Mouse (Mus musculus) left cerebral cortex, postnatal 25 days (tissue): ENCODE results near the gene Meis3. TPM values are rescaled to one million over a fixed set of nuclear protein-coding genes. Genes with fewer than 3 reads are reported as not detected.

Experiments
- DNase-seq, 2 experiments: peaks; one replicate each; pipeline ENCODE4 v3.0.0; 2022; ENCODE audit warnings: low spot score in 2 of 2, mixed read lengths in 1 of 2
- intact Hi-C: fragments of 180-260 bp; cut with DNase I; formaldehyde crosslinking; loops from one replicate; pipeline ENCODE4 v1.15.1; 2025
- total RNA-seq, 2 experiments: library from RNA; stranded (reverse); gene quantifications; 2 replicates each; pipeline ENCODE4 v1.2.3; 2021

The Meis3 gene
- total RNA-seq, 2 experiments from 2014 or later = 33.3 to 43.5 TPM

DNA sequence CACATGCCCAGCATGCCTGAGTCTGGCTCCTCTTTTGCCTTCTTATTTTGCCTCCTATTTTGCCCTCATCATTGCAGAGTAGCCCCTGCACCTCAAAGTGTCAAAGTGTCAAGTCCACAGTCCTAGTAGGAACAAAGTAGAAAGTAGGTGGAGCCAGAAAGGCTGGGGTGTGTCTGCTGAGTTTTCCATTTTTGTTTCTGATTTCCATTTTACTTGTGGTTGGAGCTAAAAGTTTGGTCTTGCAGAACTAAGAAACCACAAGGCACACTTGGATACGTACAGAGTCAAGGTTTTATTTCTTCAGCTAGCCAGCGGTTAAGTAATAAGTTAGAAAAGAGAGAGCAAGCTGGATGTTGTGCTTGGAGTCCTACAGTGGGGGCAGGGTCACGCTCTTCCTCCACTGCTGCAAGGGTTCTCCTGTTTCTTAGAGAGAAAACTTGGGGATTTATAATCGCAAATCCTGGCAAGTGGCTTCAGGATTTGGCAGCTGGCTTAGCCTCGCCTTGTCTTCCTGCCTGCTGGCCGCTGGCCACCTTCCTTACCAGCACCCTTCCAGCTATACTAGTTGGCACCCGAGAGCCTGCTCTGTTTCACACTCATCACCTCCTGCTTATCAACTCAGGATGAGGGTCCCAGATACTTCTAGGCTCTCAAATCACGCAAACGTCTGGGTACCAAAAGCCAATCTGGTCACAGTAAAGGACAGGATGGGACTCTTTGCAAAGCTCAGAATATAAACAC lies 19.6 kb upstream of the Meis3 start:
- peak in 1 of 2 experiments; percentile 78 for DNase-seq
- intact Hi-C loops = loop anchor here (5.0 to 10.0 kb wide), 2 partner anchors 98 to 171 kb away; no protein-coding TSS in a partner anchor

DNA sequence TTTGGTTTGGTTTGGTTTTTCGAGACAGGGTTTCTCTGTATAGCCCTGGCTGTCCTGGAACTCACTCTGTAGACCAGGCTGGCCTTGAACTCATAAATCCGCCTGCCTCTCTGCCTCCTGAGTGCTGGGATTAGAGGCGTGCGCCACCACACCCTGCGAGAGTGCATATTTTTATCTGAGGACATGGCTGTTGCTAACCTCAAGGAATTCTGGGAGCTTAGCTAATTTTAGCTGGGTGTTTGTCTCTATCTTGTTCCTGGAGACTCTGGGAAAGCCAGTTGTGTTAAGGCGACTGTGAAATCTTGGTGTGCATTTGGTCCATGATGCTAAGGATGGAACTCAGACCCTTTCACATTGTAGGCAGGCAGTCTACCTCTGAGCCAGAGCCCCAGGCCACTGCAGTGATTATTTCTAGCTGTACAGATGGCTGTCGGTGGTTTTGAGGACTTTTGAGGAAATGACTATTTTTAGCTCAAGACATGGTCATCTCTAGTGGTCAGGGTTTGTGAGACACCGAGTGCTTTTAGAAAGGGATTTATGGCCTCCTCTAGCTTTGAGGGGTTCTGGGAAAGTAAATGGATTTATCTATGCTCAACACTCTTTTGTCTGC lies 18.7 kb upstream of the Meis3 start:
- DNase-seq = peak in 1 of 2 experiments; percentile 82
- intact Hi-C loops = loop anchor here (5.0 to 10.0 kb wide), 2 partner anchors 99 to 171 kb away; no protein-coding TSS in a partner anchor

DNA sequence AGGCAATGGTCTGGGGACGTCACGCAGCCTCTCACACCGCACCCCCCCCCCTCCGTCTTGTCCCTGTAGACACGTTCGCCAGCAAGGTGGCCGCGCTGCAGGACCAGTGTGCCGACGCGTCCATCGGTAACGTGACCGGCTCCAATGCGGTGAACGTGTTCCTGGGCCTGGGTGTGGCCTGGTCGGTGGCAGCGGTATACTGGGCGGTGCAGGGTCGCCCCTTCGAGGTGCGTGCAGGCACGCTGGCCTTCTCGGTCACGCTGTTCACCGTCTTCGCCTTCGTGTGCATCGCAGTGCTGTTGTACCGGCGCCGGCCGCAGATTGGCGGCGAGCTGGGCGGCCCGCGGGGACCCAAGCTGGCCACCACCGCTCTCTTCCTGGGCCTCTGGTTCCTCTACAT lies 16.2 kb upstream of the Meis3 start:
- no peak for DNase-seq
- intact Hi-C loops = loop anchor here (5.0 to 10.0 kb wide), 2 partner anchors 101 to 174 kb away; no protein-coding TSS in a partner anchor

DNA sequence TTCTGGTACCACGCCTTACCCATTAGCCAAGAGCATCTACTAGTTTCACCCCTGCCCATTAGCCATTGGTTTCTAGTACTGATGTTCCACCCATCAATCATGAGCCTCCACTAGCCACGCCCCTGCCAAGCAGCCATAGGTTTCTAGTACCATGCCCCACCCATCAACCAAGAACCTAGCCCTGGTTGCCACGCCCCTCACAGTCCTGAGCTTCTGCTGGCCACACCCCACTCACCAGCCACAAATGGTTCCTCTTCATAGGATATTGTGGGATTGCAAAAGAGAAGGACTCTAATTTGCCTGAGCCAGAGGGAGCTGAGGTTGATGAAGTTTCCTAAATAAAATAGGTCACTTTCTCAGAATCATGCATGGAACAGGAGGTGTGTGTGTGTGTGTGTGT lies 14.2 kb upstream of the Meis3 start:
- intact Hi-C loops = no loop called here
- peak in 1 of 2 experiments; percentile 74 for DNase-seq

DNA sequence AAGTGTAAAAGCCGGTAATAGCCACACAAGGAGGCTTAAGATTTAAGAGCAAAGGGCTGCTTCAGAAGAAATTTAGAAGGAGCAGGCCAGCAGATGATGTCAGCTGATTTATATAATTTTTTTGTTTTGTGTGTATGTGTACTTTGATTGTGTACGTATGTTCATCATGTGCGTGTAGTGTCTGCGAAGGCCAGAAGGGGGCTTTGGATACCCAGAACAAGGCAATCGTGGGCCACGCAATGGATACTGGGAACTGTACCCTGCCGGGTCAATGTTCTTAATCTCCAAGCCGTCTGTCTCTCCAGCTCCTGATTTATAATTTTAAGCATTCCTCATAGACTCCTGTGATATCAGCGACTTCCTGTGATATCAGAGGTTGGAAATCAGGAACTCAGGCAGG lies 13.6 kb upstream of the Meis3 start:
- intact Hi-C loops = no loop called here
- DNase-seq = no peak

DNA sequence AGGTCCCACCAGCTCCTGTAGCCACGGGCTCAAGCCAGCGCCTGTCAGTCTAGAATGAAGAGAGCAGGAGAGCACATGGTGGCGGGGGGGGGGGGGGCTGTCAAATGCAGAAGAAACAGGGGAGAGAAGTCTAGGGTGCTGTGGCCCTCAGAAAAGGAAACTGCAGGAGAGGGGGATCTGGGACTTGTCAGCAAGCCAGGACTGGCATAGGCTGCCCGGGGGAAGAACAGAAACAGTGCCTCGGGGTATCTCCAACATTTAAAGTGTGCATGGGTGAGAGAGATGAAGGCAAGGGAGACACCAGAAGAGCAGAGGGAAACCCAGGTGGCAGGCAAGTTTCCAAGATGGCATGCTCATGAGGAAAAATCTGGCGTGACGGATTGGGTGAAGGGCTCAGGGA lies 12.9 kb upstream of the Meis3 start:
- DNase-seq = no peak
- intact Hi-C loops = no loop called here

DNA sequence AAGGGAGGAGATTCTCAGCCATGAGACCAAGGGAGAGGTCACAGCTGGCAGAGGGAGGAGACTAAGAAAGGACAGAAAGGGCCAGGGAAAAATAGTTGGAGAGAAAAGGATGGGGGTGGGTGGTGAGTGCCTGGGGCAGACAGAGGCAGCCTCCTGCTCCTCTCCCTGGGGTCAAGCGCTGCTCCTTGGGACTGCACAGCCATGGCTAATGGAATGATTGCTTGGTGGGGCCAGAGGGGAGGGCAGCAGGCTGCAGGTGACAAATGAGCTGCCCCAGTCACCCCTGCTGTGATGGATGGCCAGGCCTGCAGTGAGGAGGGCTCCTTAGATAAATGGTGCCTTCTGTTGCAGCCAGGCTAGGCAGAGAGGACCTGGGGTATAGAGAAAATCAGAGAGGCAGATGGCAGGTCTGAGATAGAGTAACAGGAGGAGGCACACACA lies 2.7 kb upstream of the Meis3 start:
- intact Hi-C loops = no loop called here
- no peak for DNase-seq

DNA sequence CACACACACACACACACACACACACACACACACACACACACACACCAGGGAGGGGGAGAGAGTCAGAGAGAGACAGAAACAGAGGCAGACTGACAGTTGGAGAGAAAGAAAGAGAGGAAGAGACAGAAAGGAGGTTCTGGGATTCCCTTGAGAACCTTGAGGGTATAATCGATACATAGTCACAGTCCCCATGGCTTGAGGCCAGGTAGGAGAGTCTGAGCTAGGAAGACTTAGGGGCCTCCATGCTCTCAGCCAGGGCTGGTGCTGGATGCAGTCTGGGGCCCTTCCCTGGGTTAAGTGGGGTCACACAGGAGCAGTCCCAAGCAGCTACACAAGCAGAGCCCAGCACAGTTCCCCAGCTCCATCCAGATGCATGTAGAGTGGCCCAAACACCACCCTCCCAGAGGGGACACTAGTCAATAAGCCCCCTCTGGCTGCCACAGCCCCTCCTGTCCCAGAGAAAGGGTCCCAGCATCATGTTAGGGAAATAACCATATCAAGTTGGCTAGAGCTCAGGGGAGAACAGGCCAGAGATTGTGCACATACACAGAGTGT lies 2.2 kb upstream of the Meis3 start:
- intact Hi-C loops = no loop called here
- DNase-seq = no peak

DNA sequence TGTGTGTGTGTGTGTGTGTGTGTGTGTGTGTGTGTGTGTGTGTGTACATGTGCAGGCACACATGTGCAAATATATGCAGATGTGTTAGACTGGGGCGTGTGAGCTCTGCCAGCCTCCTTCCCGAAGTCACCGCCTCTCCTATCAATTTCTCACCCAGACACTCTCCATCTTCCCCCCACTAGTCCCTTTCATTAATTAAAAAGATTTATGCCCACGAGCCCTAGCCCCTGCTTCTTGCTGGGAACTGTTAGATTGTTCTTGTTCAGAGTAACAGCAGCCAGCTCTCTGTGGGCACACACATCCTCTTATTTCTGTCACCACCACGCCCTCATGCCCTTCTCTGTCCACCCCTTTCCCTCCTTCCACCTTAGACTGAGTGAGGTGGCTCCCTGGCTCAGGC lies 1.7 kb upstream of the Meis3 start:
- intact Hi-C loops = no loop called here
- no peak for DNase-seq

DNA sequence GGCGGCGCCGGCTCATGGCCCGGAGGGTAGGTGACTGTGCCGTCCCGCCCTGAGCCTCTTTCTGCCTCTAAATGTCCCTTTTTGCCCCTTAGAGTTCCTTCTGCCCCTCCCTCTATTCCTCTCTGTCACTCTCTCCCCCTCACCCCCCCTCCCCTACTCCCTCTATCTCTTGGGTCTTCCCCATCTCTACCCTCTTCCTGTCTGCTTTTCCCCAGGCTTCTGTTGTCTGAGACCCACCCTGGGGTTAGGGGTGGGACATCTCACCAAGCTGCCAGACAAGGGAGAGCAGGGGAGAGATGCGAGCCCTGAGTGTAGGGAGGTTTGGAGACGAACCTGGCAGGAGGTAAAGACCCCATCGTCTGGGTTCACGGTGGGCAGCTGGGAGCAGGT lies 647 bp downstream of the Meis3 start:
- intact Hi-C loops = no loop called here

DNA sequence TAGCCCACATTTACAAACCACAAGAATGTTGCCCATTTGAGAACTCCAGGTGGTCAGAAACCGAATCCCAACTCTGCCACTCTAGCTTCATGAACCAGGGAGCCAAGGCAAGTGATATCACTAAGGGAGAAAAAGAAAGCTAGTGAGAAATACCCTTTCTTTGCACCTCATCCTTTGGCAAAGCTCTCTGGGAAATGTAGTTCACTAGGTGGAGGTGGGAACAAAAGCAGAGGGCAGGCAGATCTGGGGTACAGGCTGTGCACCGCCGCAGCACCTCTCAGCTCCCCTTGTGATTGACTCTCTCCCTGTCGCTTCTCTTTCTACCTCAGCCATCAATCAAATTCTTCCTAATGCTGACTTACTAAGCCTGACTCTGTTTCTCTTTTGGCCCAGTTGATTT lies 3.2 kb downstream of the Meis3 start:
- no peak for DNase-seq
- intact Hi-C loops = no loop called here

More for the DNA sequence above, 647 bp downstream of the Meis3 start:
- DNase-seq = no peak

DNA sequence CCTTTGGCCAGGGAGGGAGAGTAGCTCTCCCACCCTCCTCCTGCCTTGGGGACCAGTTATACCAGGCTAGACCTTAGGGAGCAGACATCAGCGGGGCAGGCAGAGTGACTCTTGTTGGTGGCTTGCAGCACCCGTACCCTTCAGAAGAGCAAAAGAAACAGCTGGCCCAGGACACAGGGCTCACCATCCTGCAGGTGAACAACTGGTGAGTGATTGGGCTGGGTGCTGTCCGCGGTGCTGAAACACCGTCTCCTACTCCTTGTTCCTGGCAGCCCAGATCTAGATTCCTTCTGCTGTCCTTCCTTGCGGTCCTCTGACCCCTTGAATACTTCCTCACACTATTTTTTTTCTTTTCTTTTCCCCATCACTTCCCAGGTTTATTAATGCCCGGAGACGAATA lies 8.8 kb downstream of the Meis3 start:
- intact Hi-C loops = no loop called here
- DNase-seq = no peak

DNA sequence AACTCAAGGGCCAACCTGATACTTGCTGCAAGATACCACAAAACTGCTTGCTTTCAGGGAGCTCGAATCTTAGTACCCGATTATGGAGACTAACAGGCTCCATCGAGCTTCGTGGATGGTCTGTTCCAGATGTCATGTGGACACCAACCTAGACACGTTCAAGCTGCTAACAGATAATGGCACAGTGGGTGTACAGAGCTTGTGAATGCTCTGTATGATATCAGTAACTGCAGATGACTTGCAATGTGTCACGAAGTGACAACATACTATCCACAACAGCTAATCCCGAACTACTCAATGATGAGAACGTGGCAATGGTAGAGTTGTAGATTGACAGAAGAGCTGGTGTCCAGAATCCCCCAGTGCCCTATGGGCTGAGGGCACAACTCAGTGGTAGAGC lies 12.6 kb downstream of the Meis3 start:
- DNase-seq = no peak
- intact Hi-C loops = no loop called here

DNA sequence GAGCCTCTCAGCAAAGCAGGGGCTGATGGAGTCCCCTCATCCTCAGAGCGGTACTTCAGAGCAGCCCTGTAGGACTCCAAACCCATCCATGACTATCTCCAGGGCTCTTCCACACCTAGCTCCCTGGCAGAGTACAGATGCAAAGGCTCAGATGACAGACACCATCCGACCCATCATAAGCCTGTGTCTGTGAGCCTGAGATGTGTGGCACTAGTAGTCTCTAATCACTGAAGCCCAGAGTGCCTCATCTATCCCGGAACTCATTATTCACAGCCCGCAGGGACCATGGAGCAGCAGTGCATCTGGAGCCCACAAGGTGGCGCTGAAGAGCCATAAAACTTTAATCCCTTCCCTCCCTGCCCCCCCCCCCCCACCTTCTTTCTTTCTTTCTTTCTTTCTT lies 17.4 kb downstream of the Meis3 start:
- intact Hi-C loops = loop anchor here (1.0 to 10.0 kb wide), 2 partner anchors 70 to 152 kb away; no protein-coding TSS in a partner anchor
- peak; percentile 75 to 82 for DNase-seq

DNA sequence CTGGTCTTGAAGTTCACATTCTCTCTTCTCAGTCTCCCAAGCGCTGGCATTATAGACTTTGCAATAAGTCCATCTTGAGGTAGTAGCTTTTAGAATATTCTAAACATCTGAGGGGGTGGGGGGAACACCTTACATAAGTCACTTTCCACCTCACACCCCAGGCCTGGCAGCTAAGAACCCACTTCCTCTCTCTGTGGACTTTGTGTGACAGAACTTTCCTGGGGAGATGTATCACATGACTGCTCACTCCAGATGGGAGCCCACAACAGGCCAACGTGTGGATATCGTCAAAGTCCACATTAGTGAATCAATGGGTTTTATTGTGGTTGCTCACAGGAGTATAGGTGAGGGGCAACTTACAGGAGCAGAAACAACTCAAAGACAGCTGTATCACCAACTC lies 18.8 kb downstream of the Meis3 start:
- DNase-seq = no peak
- intact Hi-C loops = loop anchor here (10.0 kb wide), 1 partner anchor 151 kb away; no protein-coding TSS in a partner anchor

DNA sequence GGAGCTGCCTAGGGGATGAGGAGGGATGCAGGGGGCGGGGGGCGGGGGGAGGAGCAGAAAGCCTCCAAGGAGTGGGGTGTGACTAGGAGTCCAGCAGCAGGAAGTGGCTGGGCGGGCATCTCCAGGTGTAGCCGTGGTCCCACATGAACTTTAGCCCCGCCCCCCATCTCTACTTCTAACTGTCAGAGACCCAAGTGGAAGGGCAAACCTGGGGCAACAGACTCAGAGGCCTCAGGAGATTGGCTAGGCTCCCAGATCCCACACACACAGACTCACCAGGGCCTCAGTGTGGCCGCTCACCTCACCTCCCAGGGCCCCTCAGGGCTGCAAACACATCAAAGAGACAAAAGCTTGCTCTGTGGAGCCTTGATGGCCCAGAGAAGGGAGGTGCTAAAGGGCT lies 21.7 kb downstream of the Meis3 start:
- intact Hi-C loops = loop anchor here (10.0 kb wide), 1 partner anchor 148 kb away; no protein-coding TSS in a partner anchor
- no peak for DNase-seq

DNA sequence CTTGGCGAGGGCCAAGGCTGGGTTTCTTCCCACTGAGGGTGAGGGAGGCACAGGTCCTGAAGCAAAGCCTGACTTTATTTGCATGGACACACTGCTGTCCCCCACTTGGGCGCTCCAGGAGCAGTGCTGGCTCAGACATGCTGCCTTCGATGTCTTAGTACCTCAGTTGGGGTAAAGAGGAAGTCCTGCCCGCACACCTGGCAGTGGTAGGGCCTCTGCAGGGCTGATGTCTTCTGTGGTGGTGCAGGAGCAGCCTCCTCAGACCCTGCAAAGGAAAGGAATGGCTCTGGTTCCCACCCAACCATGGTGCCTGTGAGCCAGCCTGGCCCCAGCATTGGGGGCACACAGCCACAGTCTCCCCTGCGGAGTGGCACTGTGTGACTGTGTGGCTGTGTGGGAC lies 22.3 kb downstream of the Meis3 start:
- DNase-seq = no peak
- intact Hi-C loops = loop anchor here (10.0 kb wide), 1 partner anchor 148 kb away; no protein-coding TSS in a partner anchor

DNA sequence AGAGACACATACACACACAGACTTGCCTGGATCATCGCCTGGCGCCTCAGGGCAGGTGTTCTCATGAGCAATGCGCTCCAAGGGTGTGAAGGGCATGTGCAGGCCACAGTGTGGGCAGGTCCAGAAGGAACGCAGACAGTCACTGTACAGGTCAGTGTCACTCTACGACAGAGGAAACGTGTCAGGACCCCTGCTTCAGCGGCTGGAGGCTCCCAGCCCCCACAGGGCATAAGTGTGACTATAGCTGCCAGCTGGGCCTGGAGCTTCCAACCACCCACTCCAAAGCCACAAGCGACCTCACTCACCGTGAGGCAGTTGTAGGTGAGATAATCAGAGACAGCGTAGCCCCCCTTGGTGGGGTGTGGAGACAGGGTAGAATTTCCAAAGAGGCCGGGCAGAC lies 23.6 kb downstream of the Meis3 start:
- DNase-seq = no peak
- intact Hi-C loops = loop anchor here (10.0 kb wide), 1 partner anchor 146 kb away; no protein-coding TSS in a partner anchor

DNA sequence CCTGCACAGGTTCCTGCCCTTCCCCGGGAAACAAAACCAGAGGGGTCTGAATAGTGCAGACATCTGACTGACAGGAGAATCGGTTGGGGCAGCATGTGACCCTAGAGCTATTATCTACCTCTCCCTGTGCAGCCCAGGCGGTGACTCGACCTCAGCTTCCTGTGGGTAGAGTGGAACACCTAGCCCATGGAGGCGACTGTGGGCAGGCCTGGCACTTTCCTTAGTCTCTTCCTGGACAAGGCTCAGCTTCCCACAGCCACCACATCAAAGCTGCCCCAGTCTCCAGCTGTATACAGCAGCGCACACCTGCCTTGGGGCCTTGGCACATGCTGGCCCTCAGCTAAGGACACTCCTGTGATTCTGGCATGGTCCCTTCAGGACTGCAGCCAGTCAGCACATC lies 26.2 kb downstream of the Meis3 start:
- intact Hi-C loops = no loop called here
- no peak for DNase-seq

DNA sequence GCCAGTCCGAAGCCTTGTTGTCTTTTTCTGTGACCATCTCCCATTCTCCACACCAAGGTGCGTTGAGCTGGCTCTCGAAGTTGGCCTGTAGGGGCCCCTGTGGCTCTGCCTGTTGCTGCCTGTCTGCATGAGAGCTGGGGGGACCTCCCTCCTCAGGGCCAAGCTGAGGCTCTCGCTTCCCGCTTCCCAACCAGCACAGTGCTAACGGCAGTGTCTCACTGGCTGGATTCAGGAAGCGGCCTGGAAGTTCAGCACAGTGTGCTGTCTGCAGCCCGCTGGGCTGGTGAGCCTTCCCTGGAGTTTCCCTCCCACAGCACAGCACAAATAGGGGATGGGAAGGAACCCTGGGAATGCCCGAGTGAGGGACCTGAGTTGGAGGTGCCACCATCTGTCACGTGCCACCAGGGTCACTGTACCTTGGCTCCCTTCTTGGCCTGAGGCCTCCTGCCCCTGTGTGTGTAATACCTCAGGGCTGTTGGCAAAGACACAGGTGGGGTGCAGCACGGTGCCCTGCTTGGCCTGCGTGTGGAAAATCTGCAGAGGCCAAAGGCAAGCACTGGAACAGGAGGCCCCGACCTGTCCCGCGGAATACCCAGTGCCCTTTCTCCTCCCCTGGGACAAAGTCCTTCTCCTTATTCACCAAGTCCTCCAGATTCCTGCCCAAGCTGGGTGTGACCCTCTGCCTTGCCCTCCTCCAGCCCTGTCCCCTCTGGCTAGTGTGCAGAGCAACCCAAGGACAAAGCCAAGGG lies 28.0 kb downstream of the Meis3 start:
- intact Hi-C loops = no loop called here
- DNase-seq = no peak
